Mouse (Mus musculus): ENCODE results near the gene Cxcl17. TPM values are rescaled to one million over a fixed set of nuclear protein-coding genes. Genes with fewer than 3 reads are reported as not detected.
A peak's percentile ranks its signal among the peaks of the same experiment; 100 is the strongest.

The Cxcl17 gene
- total and polyA plus RNA-seq, 3 experiments: not detected

GRCm38 (mm10) chr7:25396621-25397020, 16.1 kb downstream of the Cxcl17 start:
- Histone ChIP-seq H3K9me3 (replicated peaks; ENCODE audit: low read length) (no peaks in the 10 kb centered on the region), H3K9ac (ENCODE audit: insufficient read depth, low read depth) (no peak overlapping the region), H3K27ac (ENCODE audit: insufficient read depth, low read depth) (no peak overlapping the region), H3K79me2 (replicated peaks; ENCODE audit: control insufficient read depth, extremely low read depth, insufficient read depth, poor library complexity, severe bottlenecking) (no peaks in the 10 kb centered on the region), H3K27me3 (replicated peaks) (no peaks in the 10 kb centered on the region), H3K4me2 (ENCODE audit: insufficient read depth, low read depth, poor library complexity, severe bottlenecking) (no peak overlapping the region), H3K4me3 (replicated peaks in 1 of 3; ENCODE audit: low read depth in 2 of 3, low read length in 2 of 3, poor library complexity in 1 of 3) (no peak overlapping the region), H3K36me3 (replicated peaks in 1 of 2; ENCODE audit: control insufficient read depth in 1 of 2, insufficient read depth in 1 of 2, low read length in 1 of 2) (peaks cover 0 to 6% of the 10 kb centered on the region in 2 experiments), H3K4me1 (ENCODE audit: control insufficient read depth in 1 of 2, insufficient read depth in 2 of 2) (peaks cover 6 to 20% of the 10 kb centered on the region in 2 experiments; a peak in 3 of 4 replicates)
- dilution Hi-C loops (cut with MboI; ENCODE audit: extremely low pct_ligation_motif_present, extremely low pct_unique_long_range_greater_than_20kb, low sequenced_read_pairs): no loop called here
- in situ Hi-C loops (cut with MboI; ENCODE audit: low pct_ligation_motif_present, low pct_unique_long_range_greater_than_20kb, low sequenced_read_pairs): no loop called here
- TF ChIP-seq SMC3 (IDR thresholded peaks at IDR 0.05; ENCODE audit: low read depth, low read length) (no peak), RAD21 (IDR thresholded peaks at IDR 0.05; ENCODE audit: low read depth, low read length) (no peak)
- DNase-seq (ENCODE audit: extremely low read depth): no peak

- in situ Hi-C loops (cut with MboI; ENCODE audit: low pct_ligation_motif_present, low pct_unique_long_range_greater_than_20kb, low sequenced_read_pairs): no loop called here
- Histone ChIP-seq H3K9ac (ENCODE audit: insufficient read depth, low read depth) (peak overlapping the region; percentile 42), H3K27ac (ENCODE audit: insufficient read depth, low read depth) (no peak overlapping the region)
Measured at GRCm38 (mm10) chr7:25395558-25396521, 16.8 kb downstream of the Cxcl17 start.

More at GRCm38 (mm10) chr7:25395558-25396521, 16.8 kb downstream of the Cxcl17 start:
- Histone ChIP-seq H3K9me3 (replicated peaks; ENCODE audit: low read length) (no peaks in the 10 kb centered on the region), H3K79me2 (replicated peaks; ENCODE audit: control insufficient read depth, extremely low read depth, insufficient read depth, poor library complexity, severe bottlenecking) (no peaks in the 10 kb centered on the region), H3K4me2 (ENCODE audit: insufficient read depth, low read depth, poor library complexity, severe bottlenecking) (peak overlapping the region; percentile 78), H3K36me3 (replicated peaks in 1 of 2; ENCODE audit: control insufficient read depth in 1 of 2, insufficient read depth in 1 of 2, low read length in 1 of 2) (peaks cover 0 to 6% of the 10 kb centered on the region in 2 experiments), H3K4me3 (replicated peaks in 1 of 3; ENCODE audit: low read depth in 2 of 3, low read length in 2 of 3, poor library complexity in 1 of 3) (peak overlapping the region; percentile 69 to 76 (median 72)), H3K27me3 (replicated peaks) (no peaks in the 10 kb centered on the region), H3K4me1 (ENCODE audit: control insufficient read depth in 1 of 2, insufficient read depth in 2 of 2) (peaks cover 6 to 20% of the 10 kb centered on the region in 2 experiments; a peak in 3 of 4 replicates)
- no peak for TF ChIP-seq POLR2AphosphoS2 (IDR thresholded peaks at IDR 0.05; ENCODE audit: low read depth, low read length)
- TF ChIP-seq ZC3H11A (IDR thresholded peaks at IDR 0.05; ENCODE audit: low read depth, low read length): no peak
- no peak for TF ChIP-seq JUND (conservative IDR thresholded peaks at IDR 0.05; ENCODE audit: low read depth, low read length)
- TF ChIP-seq MAZ (IDR thresholded peaks at IDR 0.05; ENCODE audit: low read depth, low read length): no peak
- TF ChIP-seq USF1 (IDR thresholded peaks at IDR 0.05; ENCODE audit: low read depth, low read length): peak; percentile 85
- TF ChIP-seq NELFE (IDR thresholded peaks at IDR 0.05; ENCODE audit: low read depth, low read length): no peak
- no peak for TF ChIP-seq GABPA (IDR thresholded peaks at IDR 0.05; ENCODE audit: insufficient replicate concordance, low read depth, low read length)
- no peak for TF ChIP-seq TCF12 (IDR thresholded peaks at IDR 0.05; ENCODE audit: low read depth, low read length)
- no peak for TF ChIP-seq IRF4 (IDR thresholded peaks at IDR 0.05; ENCODE audit: low read depth, low read length)
- peak; percentile 35 for TF ChIP-seq NRF1 (IDR thresholded peaks at IDR 0.05; ENCODE audit: low read depth, low read length)
- peak; percentile 93 for TF ChIP-seq SIN3A (IDR thresholded peaks at IDR 0.05; ENCODE audit: low read length)
- no peak for TF ChIP-seq ZMIZ1 (IDR thresholded peaks at IDR 0.05; ENCODE audit: low read depth, low read length)
- peak; percentile 77 for TF ChIP-seq USF2 (conservative IDR thresholded peaks at IDR 0.05; ENCODE audit: low read depth, low read length)
- TF ChIP-seq ZNF384 (IDR thresholded peaks at IDR 0.05; ENCODE audit: low read depth, low read length): peak; percentile 98
- peak; percentile 50; the same call in 1 of the 2 replicates for TF ChIP-seq POLR2A (IDR thresholded peaks at IDR 0.05; ENCODE audit: low read depth, low read length)
- TF ChIP-seq MYC (IDR thresholded peaks at IDR 0.05; ENCODE audit: low read depth, low read length): no peak
- TF ChIP-seq ELF1 (IDR thresholded peaks at IDR 0.05; ENCODE audit: low read depth, low read length): peak; percentile 41
- TF ChIP-seq RCOR1 (conservative IDR thresholded peaks at IDR 0.05; ENCODE audit: low read depth, low read length): no peak
- TF ChIP-seq HCFC1 (IDR thresholded peaks at IDR 0.05; ENCODE audit: low read depth, low read length): peak; percentile 55
- TF ChIP-seq MAX (IDR thresholded peaks at IDR 0.05; ENCODE audit: low read length): peak; percentile 36; the same call in 1 of the 2 replicates
- no peak for TF ChIP-seq CTCF (conservative IDR thresholded peaks at IDR 0.05 in 1 of 2, IDR thresholded peaks at IDR 0.05 in 1 of 2; ENCODE audit: low read depth in 2 of 2, low read length in 2 of 2)
- TF ChIP-seq UBTF (IDR thresholded peaks at IDR 0.05; ENCODE audit: low read depth, low read length): no peak
- no peak for TF ChIP-seq EP300 (IDR thresholded peaks at IDR 0.05; ENCODE audit: low read length)
- peak; percentile 64; the same call in 1 of the 2 replicates for TF ChIP-seq MXI1 (IDR thresholded peaks at IDR 0.05; ENCODE audit: low read depth, low read length)
- TF ChIP-seq BHLHE40 (IDR thresholded peaks at IDR 0.05; ENCODE audit: low read depth, low read length): peak; percentile 91
- DNase-seq (ENCODE audit: extremely low read depth): peak; percentile 92
- dilution Hi-C loops (cut with MboI; ENCODE audit: extremely low pct_ligation_motif_present, extremely low pct_unique_long_range_greater_than_20kb, low sequenced_read_pairs): no loop called here

Measured in CH12.LX (cell line).